Mouse (Mus musculus) midbrain, embryonic 13.5 days (tissue): ENCODE results near the gene Fndc9. TPM values are rescaled to one million over a fixed set of nuclear protein-coding genes. Genes with fewer than 3 reads are reported as not detected.
A peak's percentile ranks its signal among the peaks of the same experiment; 100 is the strongest.

Source experiments
- ATAC-seq: fragments of 200-750 bp; cut with Nextera tagmentation; 2 replicates; pipeline ENCODE4 v1.8.0; 2017; ENCODE audit warnings: mild to moderate bottlenecking, moderate TSS enrichment, moderate library complexity
- H3K27ac ChIP-seq: fragments of 300-500 bp; sonication (generic); 2 replicates; pipeline ENCODE4 v1.5.1; 2015; ENCODE audit warnings: inconsistent platforms, mild to moderate bottlenecking, moderate library complexity
- H3K27me3 ChIP-seq: fragments of 300-500 bp; sonication (generic); 2 replicates; pipeline ENCODE4 v1.6.1; 2015; ENCODE audit warnings: mild to moderate bottlenecking, inconsistent platforms
- H3K36me3 ChIP-seq: fragments of 300-500 bp; sonication (generic); 2 replicates; pipeline ENCODE4 v1.6.1; 2015; ENCODE audit warnings: mild to moderate bottlenecking, inconsistent platforms
- H3K4me1 ChIP-seq: fragments of 300-500 bp; sonication (generic); replicated peaks from 2 replicates; pipeline ENCODE4 v1.6.1; 2015; ENCODE audit warnings: inconsistent platforms
- H3K4me2 ChIP-seq: fragments of 300-500 bp; sonication (generic); replicated peaks from 2 replicates; pipeline ENCODE4 v1.6.1; 2015; ENCODE audit warnings: moderate library complexity, mild to moderate bottlenecking, inconsistent platforms
- H3K4me3 ChIP-seq: fragments of 300-500 bp; sonication (generic); replicated peaks from 2 replicates; pipeline ENCODE4 v1.5.1; 2015; ENCODE audit warnings: mild to moderate bottlenecking, inconsistent platforms
- H3K9ac ChIP-seq: fragments of 300-500 bp; sonication (generic); replicated peaks from 2 replicates; pipeline ENCODE4 v1.6.1; 2015; ENCODE audit warnings: mild to moderate bottlenecking, inconsistent platforms
- H3K9me3 ChIP-seq: fragments of 300-500 bp; sonication (generic); 2 replicates; pipeline ENCODE4 v1.6.1; 2016; ENCODE audit warnings: mild to moderate bottlenecking, inconsistent platforms
- WGBS: fragments of 180-500 bp; shearing (Covaris S2); methylation state at CpG from one replicate; pipeline ENCODE4 v1.1.7; 2015; 5-methylcytosine and 5-hydroxymethylcytosine counted together
- polyA plus RNA-seq: library from polyadenylated mRNA; unstranded; fragments of >200 nt; fragmentation: Nextera tagmentation; extraction: Ambion mirVana; gene quantifications from 2 replicates; pipeline ENCODE4 v1.2.1, GENCODE M21; 2015

Fndc9 gene
- 4.6 and 5.9 TPM in 2 replicates for polyA plus RNA-seq

GRCm38 (mm10) chr11:46235334-46235733, at the start of gene Fndc9:
Fndc9 (plus strand) TSS chr11:46235531.
- Histone ChIP-seq H3K4me2 (peak within 1 kb of the TSS; percentile 41), H3K36me3 (peaks cover 64% of the 10 kb centered on the region), H3K9ac (peak within 1 kb of the TSS; percentile 49; the same call in 1 of the 2 replicates), H3K27me3 (no peaks in the 10 kb centered on the region), H3K4me1 (peaks cover 25% of the 10 kb centered on the region), H3K4me3 (peak within 1 kb of the TSS; percentile 16), H3K27ac (peak within 1 kb of the TSS; percentile 84), H3K9me3 (no peaks in the 10 kb centered on the region)
- peak; percentile 89 for ATAC-seq
- 14% methylated on average over 11 of the region's 11 CpGs for WGBS

- 69% methylated on average over 2 of the region's 2 CpGs for WGBS
- ATAC-seq, result no peak
- H3K9me3 ChIP-seq, result no peaks in the 10 kb centered on the region
- H3K9ac ChIP-seq, result no peak overlapping the region
- no peak overlapping the region for H3K4me2 ChIP-seq
- H3K4me3 ChIP-seq, result no peak overlapping the region
- no peak overlapping the region for H3K27ac ChIP-seq
- H3K4me1 ChIP-seq, result no peaks in the 10 kb centered on the region
- peaks cover 10% of the 10 kb centered on the region for H3K36me3 ChIP-seq
- no peaks in the 10 kb centered on the region for H3K27me3 ChIP-seq
Measured at GRCm38 (mm10) chr11:46188283-46188682, 47.0 kb upstream of the Fndc9 start.

- ATAC-seq, result no peak
- Histone ChIP-seq H3K27ac (no peak overlapping the region), H3K4me2 (no peak overlapping the region), H3K9me3 (no peaks in the 10 kb centered on the region), H3K27me3 (no peaks in the 10 kb centered on the region), H3K9ac (no peak overlapping the region), H3K4me3 (no peak overlapping the region), H3K36me3 (peaks cover 62% of the 10 kb centered on the region), H3K4me1 (no peaks in the 10 kb centered on the region)
- WGBS, result 83% methylated on average over 4 of the region's 4 CpGs
Measured at GRCm38 (mm10) chr11:46194175-46194574, 41.2 kb upstream of the Fndc9 start.

- ATAC-seq, result no peak
- WGBS, result 92% methylated on average over 11 of the region's 11 CpGs
- no peaks in the 10 kb centered on the region for H3K9me3 ChIP-seq
Measured at GRCm38 (mm10) chr11:46200664-46201063, 34.7 kb upstream of the Fndc9 start.

GRCm38 (mm10) chr11:46201636-46202546, 33.4 kb upstream of the Fndc9 start:
- H3K4me2 ChIP-seq, result no peak overlapping the region
- H3K9me3 ChIP-seq, result no peaks in the 10 kb centered on the region
- no peak overlapping the region for H3K9ac ChIP-seq
- H3K27ac ChIP-seq, result peak overlapping the region; percentile 57; the same call in 1 of the 2 replicates
- ATAC-seq, result no peak
- peaks cover 5% of the 10 kb centered on the region; the same call in 1 of the 2 replicates for H3K4me1 ChIP-seq
- no peaks in the 10 kb centered on the region for H3K27me3 ChIP-seq
- no peak overlapping the region for H3K4me3 ChIP-seq
- WGBS, result 74% methylated on average over 20 of the region's 20 CpGs
- H3K36me3 ChIP-seq, result peaks cover 91% of the 10 kb centered on the region

More at GRCm38 (mm10) chr11:46200664-46201063, 34.7 kb upstream of the Fndc9 start:
- Histone ChIP-seq H3K9ac (no peak overlapping the region), H3K4me2 (no peak overlapping the region), H3K4me1 (peaks cover 5% of the 10 kb centered on the region; the same call in 1 of the 2 replicates), H3K36me3 (peaks cover 89% of the 10 kb centered on the region), H3K27me3 (no peaks in the 10 kb centered on the region), H3K27ac (no peak overlapping the region), H3K4me3 (no peak overlapping the region)

- 74% methylated on average over 10 of the region's 10 CpGs for WGBS
- Histone ChIP-seq H3K9me3 (no peaks in the 10 kb centered on the region), H3K36me3 (peaks cover 91% of the 10 kb centered on the region), H3K4me3 (no peak overlapping the region), H3K9ac (no peak overlapping the region), H3K4me2 (no peak overlapping the region), H3K27me3 (no peaks in the 10 kb centered on the region), H3K27ac (peak overlapping the region; percentile 57; the same call in 1 of the 2 replicates), H3K4me1 (peaks cover 5% of the 10 kb centered on the region; the same call in 1 of the 2 replicates)
- ATAC-seq, result no peak
Measured at GRCm38 (mm10) chr11:46202547-46202887, 32.8 kb upstream of the Fndc9 start.

GRCm38 (mm10) chr11:46204841-46205240, 30.5 kb upstream of the Fndc9 start:
- no peak overlapping the region for H3K4me3 ChIP-seq
- no peaks in the 10 kb centered on the region for H3K27me3 ChIP-seq
- no peak overlapping the region for H3K27ac ChIP-seq
- WGBS, result 85% methylated on average over 9 of the region's 9 CpGs
- ATAC-seq, result no peak
- no peaks in the 10 kb centered on the region for H3K9me3 ChIP-seq
- H3K36me3 ChIP-seq, result peaks cover 84% of the 10 kb centered on the region
- no peak overlapping the region for H3K9ac ChIP-seq
- peaks cover 5% of the 10 kb centered on the region; the same call in 1 of the 2 replicates for H3K4me1 ChIP-seq
- no peak overlapping the region for H3K4me2 ChIP-seq

GRCm38 (mm10) chr11:46205639-46206409, 29.5 kb upstream of the Fndc9 start:
- H3K27ac ChIP-seq, result no peak overlapping the region
- H3K36me3 ChIP-seq, result peaks cover 79% of the 10 kb centered on the region
- ATAC-seq, result no peak
- no peak overlapping the region for H3K9ac ChIP-seq
- no peak overlapping the region for H3K4me3 ChIP-seq
- H3K4me1 ChIP-seq, result peaks cover 5% of the 10 kb centered on the region; the same call in 1 of the 2 replicates
- no peaks in the 10 kb centered on the region for H3K27me3 ChIP-seq
- WGBS, result 79% methylated on average over 17 of the region's 17 CpGs
- no peaks in the 10 kb centered on the region for H3K9me3 ChIP-seq
- no peak overlapping the region for H3K4me2 ChIP-seq

GRCm38 (mm10) chr11:46209884-46210283, 25.4 kb upstream of the Fndc9 start:
- H3K9ac ChIP-seq, result no peak overlapping the region
- peaks cover 58% of the 10 kb centered on the region for H3K36me3 ChIP-seq
- ATAC-seq, result no peak
- WGBS, result 35% methylated on average over 2 of the region's 2 CpGs
- H3K27me3 ChIP-seq, result no peaks in the 10 kb centered on the region
- no peak overlapping the region for H3K4me3 ChIP-seq
- H3K4me2 ChIP-seq, result no peak overlapping the region
- H3K4me1 ChIP-seq, result 0 out of 2 replicates have a peak, but pooled peaks cover 3% of the 10 kb centered on the region
- H3K27ac ChIP-seq, result no peak overlapping the region
- H3K9me3 ChIP-seq, result no peaks in the 10 kb centered on the region

GRCm38 (mm10) chr11:46211858-46212257, 23.5 kb upstream of the Fndc9 start:
- H3K4me3 ChIP-seq, result no peak overlapping the region
- H3K36me3 ChIP-seq, result peaks cover 45% of the 10 kb centered on the region
- no peak for ATAC-seq
- H3K4me1 ChIP-seq, result 0 out of 2 replicates have a peak, but pooled peaks cover 12% of the 10 kb centered on the region
- H3K4me2 ChIP-seq, result no peak overlapping the region
- H3K27ac ChIP-seq, result no peak overlapping the region
- 35% methylated on average over 3 of the region's 3 CpGs for WGBS
- H3K9me3 ChIP-seq, result no peaks in the 10 kb centered on the region
- no peak overlapping the region; the same call in 1 of the 2 replicates for H3K9ac ChIP-seq
- no peaks in the 10 kb centered on the region for H3K27me3 ChIP-seq

- H3K27me3 ChIP-seq, result no peaks in the 10 kb centered on the region
- 89% methylated on average over 5 of the region's 5 CpGs for WGBS
- no peaks in the 10 kb centered on the region for H3K9me3 ChIP-seq
- ATAC-seq, result no peak
- H3K27ac ChIP-seq, result peak overlapping the region; percentile 41; the same call in 1 of the 2 replicates
- H3K4me1 ChIP-seq, result peaks cover 30% of the 10 kb centered on the region
- no peak overlapping the region for H3K4me2 ChIP-seq
- H3K4me3 ChIP-seq, result no peak overlapping the region
- peaks cover 25% of the 10 kb centered on the region for H3K36me3 ChIP-seq
- H3K9ac ChIP-seq, result no peak overlapping the region
Measured at GRCm38 (mm10) chr11:46213844-46214243, 21.5 kb upstream of the Fndc9 start.
